Mouse (Mus musculus): ENCODE measurements around the gene Akap6. TPM values are rescaled to one million over a fixed set of nuclear protein-coding genes. Genes with fewer than 3 reads are reported as not detected.

Gene Akap6
- total and polyA plus RNA-seq, 3 experiments = 0.12 to 0.42 (median 0.33) TPM

- Histone ChIP-seq H3K4me1 (ENCODE audit: control insufficient read depth in 1 of 2, insufficient read depth in 2 of 2) (peaks cover 0 to 3% of the 10 kb centered on the region in 2 experiments; a peak in 1 of 4 replicates), H3K4me3 (replicated peaks in 1 of 3; ENCODE audit: low read depth in 2 of 3, low read length in 2 of 3, poor library complexity in 1 of 3) (no peak overlapping the region), H3K9ac (ENCODE audit: insufficient read depth, low read depth) (no peak overlapping the region), H3K9me3 (replicated peaks; ENCODE audit: low read length) (no peaks in the 10 kb centered on the region), H3K36me3 (replicated peaks in 1 of 2; ENCODE audit: control insufficient read depth in 1 of 2, insufficient read depth in 1 of 2, low read length in 1 of 2) (no peaks in the 10 kb centered on the region), H3K79me2 (replicated peaks; ENCODE audit: control insufficient read depth, extremely low read depth, insufficient read depth, poor library complexity, severe bottlenecking) (no peaks in the 10 kb centered on the region), H3K4me2 (ENCODE audit: insufficient read depth, low read depth, poor library complexity, severe bottlenecking) (no peak overlapping the region), H3K27me3 (replicated peaks) (no peaks in the 10 kb centered on the region), H3K27ac (ENCODE audit: insufficient read depth, low read depth) (no peak overlapping the region)
- dilution Hi-C loops (cut with MboI; ENCODE audit: extremely low pct_ligation_motif_present, extremely low pct_unique_long_range_greater_than_20kb, low sequenced_read_pairs) = no loop called here
- in situ Hi-C loops (cut with MboI; ENCODE audit: low pct_ligation_motif_present, low pct_unique_long_range_greater_than_20kb, low sequenced_read_pairs) = no loop called here
- DNase-seq (ENCODE audit: extremely low read depth) = no peak
- TF ChIP-seq SIN3A (IDR thresholded peaks at IDR 0.05; ENCODE audit: low read length) (no peak), ZMIZ1 (IDR thresholded peaks at IDR 0.05; ENCODE audit: low read depth, low read length) (no peak), RAD21 (IDR thresholded peaks at IDR 0.05; ENCODE audit: low read depth, low read length) (no peak), TBP (conservative IDR thresholded peaks at IDR 0.05; ENCODE audit: low read depth, low read length) (no peak), ETS1 (conservative IDR thresholded peaks at IDR 0.05; ENCODE audit: low read depth, low read length) (no peak), POLR2AphosphoS2 (IDR thresholded peaks at IDR 0.05; ENCODE audit: low read depth, low read length) (no peak), BHLHE40 (IDR thresholded peaks at IDR 0.05; ENCODE audit: low read depth, low read length) (no peak), JUND (conservative IDR thresholded peaks at IDR 0.05; ENCODE audit: low read depth, low read length) (no peak), ZNF384 (IDR thresholded peaks at IDR 0.05; ENCODE audit: low read depth, low read length) (no peak), HCFC1 (IDR thresholded peaks at IDR 0.05; ENCODE audit: low read depth, low read length) (no peak), USF1 (IDR thresholded peaks at IDR 0.05; ENCODE audit: low read depth, low read length) (no peak)
Measured at GRCm38 (mm10) chr12:52704081-52704480, 4.9 kb downstream of the Akap6 start.

GRCm38 (mm10) chr12:52704810-52705209 lies 5.6 kb downstream of the Akap6 start:
- Histone ChIP-seq H3K4me1 (ENCODE audit: control insufficient read depth in 1 of 2, insufficient read depth in 2 of 2) (peaks cover 0 to 3% of the 10 kb centered on the region in 2 experiments; a peak in 1 of 4 replicates), H3K27ac (ENCODE audit: insufficient read depth, low read depth) (no peak overlapping the region), H3K27me3 (replicated peaks) (no peaks in the 10 kb centered on the region), H3K9ac (ENCODE audit: insufficient read depth, low read depth) (no peak overlapping the region), H3K4me2 (ENCODE audit: insufficient read depth, low read depth, poor library complexity, severe bottlenecking) (no peak overlapping the region), H3K36me3 (replicated peaks in 1 of 2; ENCODE audit: control insufficient read depth in 1 of 2, insufficient read depth in 1 of 2, low read length in 1 of 2) (no peaks in the 10 kb centered on the region), H3K9me3 (replicated peaks; ENCODE audit: low read length) (no peaks in the 10 kb centered on the region), H3K4me3 (replicated peaks in 1 of 3; ENCODE audit: low read depth in 2 of 3, low read length in 2 of 3, poor library complexity in 1 of 3) (no peak overlapping the region), H3K79me2 (replicated peaks; ENCODE audit: control insufficient read depth, extremely low read depth, insufficient read depth, poor library complexity, severe bottlenecking) (no peaks in the 10 kb centered on the region)
- TF ChIP-seq CHD2 (IDR thresholded peaks at IDR 0.05; ENCODE audit: low read length) = no peak
- no peak for TF ChIP-seq MYC (IDR thresholded peaks at IDR 0.05; ENCODE audit: low read depth, low read length)
- in situ Hi-C loops (cut with MboI; ENCODE audit: low pct_ligation_motif_present, low pct_unique_long_range_greater_than_20kb, low sequenced_read_pairs) = no loop called here
- DNase-seq (ENCODE audit: extremely low read depth) = no peak
- dilution Hi-C loops (cut with MboI; ENCODE audit: extremely low pct_ligation_motif_present, extremely low pct_unique_long_range_greater_than_20kb, low sequenced_read_pairs) = no loop called here

- in situ Hi-C loops (cut with MboI; ENCODE audit: low pct_ligation_motif_present, low pct_unique_long_range_greater_than_20kb, low sequenced_read_pairs) (no loop called here), dilution Hi-C loops (cut with MboI; ENCODE audit: extremely low pct_ligation_motif_present, extremely low pct_unique_long_range_greater_than_20kb, low sequenced_read_pairs) (no loop called here)
- H3K27me3 ChIP-seq (replicated peaks) = no peaks in the 10 kb centered on the region
- H3K4me1 ChIP-seq (ENCODE audit: control insufficient read depth in 1 of 2, insufficient read depth in 2 of 2) = peaks cover 3 to 10% of the 10 kb centered on the region in 2 experiments
- TF ChIP-seq NRF1 (IDR thresholded peaks at IDR 0.05; ENCODE audit: low read depth, low read length) (no peak), TBP (conservative IDR thresholded peaks at IDR 0.05; ENCODE audit: low read depth, low read length) (no peak), CHD2 (IDR thresholded peaks at IDR 0.05; ENCODE audit: low read length) (no peak), RAD21 (IDR thresholded peaks at IDR 0.05; ENCODE audit: low read depth, low read length) (no peak), MXI1 (IDR thresholded peaks at IDR 0.05; ENCODE audit: low read depth, low read length) (no peak), SIN3A (IDR thresholded peaks at IDR 0.05; ENCODE audit: low read length) (no peak), BHLHE40 (IDR thresholded peaks at IDR 0.05; ENCODE audit: low read depth, low read length) (no peak)
- no peak overlapping the region for H3K4me2 ChIP-seq (ENCODE audit: insufficient read depth, low read depth, poor library complexity, severe bottlenecking)
- H3K36me3 ChIP-seq (replicated peaks in 1 of 2; ENCODE audit: control insufficient read depth in 1 of 2, insufficient read depth in 1 of 2, low read length in 1 of 2) = no peaks in the 10 kb centered on the region
- no peaks in the 10 kb centered on the region for H3K9me3 ChIP-seq (replicated peaks; ENCODE audit: low read length)
- H3K9ac ChIP-seq (ENCODE audit: insufficient read depth, low read depth) = no peak overlapping the region
- no peaks in the 10 kb centered on the region for H3K79me2 ChIP-seq (replicated peaks; ENCODE audit: control insufficient read depth, extremely low read depth, insufficient read depth, poor library complexity, severe bottlenecking)
- no peak overlapping the region for H3K4me3 ChIP-seq (replicated peaks in 1 of 3; ENCODE audit: low read depth in 2 of 3, low read length in 2 of 3, poor library complexity in 1 of 3)
- no peak for DNase-seq (ENCODE audit: extremely low read depth)
- no peak overlapping the region for H3K27ac ChIP-seq (ENCODE audit: insufficient read depth, low read depth)
Measured at GRCm38 (mm10) chr12:52711382-52711781, 12.2 kb downstream of the Akap6 start.
